Mouse (Mus musculus): ENCODE data around the gene Tpmt. TPM values are rescaled to one million over a fixed set of nuclear protein-coding genes. Genes with fewer than 3 reads are reported as not detected.

Gene Tpmt
- polyA plus RNA-seq (2015; fragmentation: Nextera tagmentation; extraction: Ambion mirVana) = 37.4 and 39.6 TPM in 2 replicates

GRCm38 (mm10) chr13:47044617-47044947 lies at the start of gene Tpmt:
Gene Tpmt (minus strand): TSS chr13:47044737.
- Histone ChIP-seq H3K9me3 (ENCODE audit: low read length) (no peaks in the 10 kb centered on the region), H3K27me3 (ENCODE audit: insufficient read depth, low read length) (no peaks in the 10 kb centered on the region), H3K9ac (replicated peaks; ENCODE audit: low read length) (peak within 1 kb of the TSS; percentile 74), H3K4me2 (replicated peaks; ENCODE audit: low read depth, low read length) (peak within 1 kb of the TSS; percentile 83), H3K4me1 (ENCODE audit: insufficient read depth, low read length) (peaks cover 14% of the 10 kb centered on the region), H3K36me3 (ENCODE audit: insufficient read depth, low read length) (peaks cover 10% of the 10 kb centered on the region), H3K4me3 (ENCODE audit: low read length) (peak within 1 kb of the TSS; percentile 73), H3K27ac (ENCODE audit: low read length) (no peak within 1 kb of the TSS)
- ATAC-seq (ENCODE audit: low FRiP score, low TSS enrichment) = no peak
- 15% methylated on average over 10 of the region's 10 CpGs for WGBS

GRCm38 (mm10) chr13:47093791-47094190 lies 49.3 kb upstream of the Tpmt start:
- no peaks in the 10 kb centered on the region for H3K27me3 ChIP-seq (ENCODE audit: insufficient read depth, low read length)
- WGBS = 87% methylated on average over 2 of the region's 2 CpGs
- H3K4me2 ChIP-seq (replicated peaks; ENCODE audit: low read depth, low read length) = no peak overlapping the region
- H3K36me3 ChIP-seq (ENCODE audit: insufficient read depth, low read length) = peaks cover 47% of the 10 kb centered on the region
- no peaks in the 10 kb centered on the region for H3K9me3 ChIP-seq (ENCODE audit: low read length)
- H3K27ac ChIP-seq (ENCODE audit: low read length) = no peak overlapping the region
- H3K4me3 ChIP-seq (ENCODE audit: low read length) = no peak overlapping the region
- no peak overlapping the region for H3K9ac ChIP-seq (replicated peaks; ENCODE audit: low read length)
- no peak for ATAC-seq (ENCODE audit: low FRiP score, low TSS enrichment)
- no peaks in the 10 kb centered on the region for H3K4me1 ChIP-seq (ENCODE audit: insufficient read depth, low read length)

DNA sequence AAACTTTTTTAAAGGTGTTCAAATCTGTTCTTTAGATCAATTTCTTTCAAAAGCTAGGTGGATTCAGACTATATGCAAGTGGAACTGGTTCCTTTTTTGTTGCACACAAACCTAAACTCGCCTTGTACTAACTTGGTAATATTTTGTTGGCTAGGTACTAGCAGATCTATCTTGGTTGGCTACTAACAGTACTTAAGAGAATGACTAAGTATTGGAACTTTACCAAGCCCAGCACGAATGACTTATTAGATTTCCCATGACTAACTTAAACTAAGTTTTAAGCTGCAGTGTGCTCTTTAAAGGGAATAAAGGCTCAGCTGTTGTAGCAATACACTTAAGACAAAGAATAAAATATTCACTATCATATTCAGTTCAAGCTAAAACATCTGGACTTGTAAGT lies 44.7 kb upstream of the Tpmt start:
- H3K4me1 ChIP-seq (ENCODE audit: insufficient read depth, low read length) = no peaks in the 10 kb centered on the region
- H3K36me3 ChIP-seq (ENCODE audit: insufficient read depth, low read length) = peaks cover 38% of the 10 kb centered on the region
- no peak overlapping the region for H3K9ac ChIP-seq (replicated peaks; ENCODE audit: low read length)
- no peak for ATAC-seq (ENCODE audit: low FRiP score, low TSS enrichment)
- H3K27me3 ChIP-seq (ENCODE audit: insufficient read depth, low read length) = no peaks in the 10 kb centered on the region
- no peak overlapping the region for H3K4me3 ChIP-seq (ENCODE audit: low read length)
- H3K9me3 ChIP-seq (ENCODE audit: low read length) = no peaks in the 10 kb centered on the region
- no peak overlapping the region for H3K27ac ChIP-seq (ENCODE audit: low read length)
- no peak overlapping the region for H3K4me2 ChIP-seq (replicated peaks; ENCODE audit: low read depth, low read length)
- 86% methylated on average over 2 of the region's 2 CpGs for WGBS

DNA sequence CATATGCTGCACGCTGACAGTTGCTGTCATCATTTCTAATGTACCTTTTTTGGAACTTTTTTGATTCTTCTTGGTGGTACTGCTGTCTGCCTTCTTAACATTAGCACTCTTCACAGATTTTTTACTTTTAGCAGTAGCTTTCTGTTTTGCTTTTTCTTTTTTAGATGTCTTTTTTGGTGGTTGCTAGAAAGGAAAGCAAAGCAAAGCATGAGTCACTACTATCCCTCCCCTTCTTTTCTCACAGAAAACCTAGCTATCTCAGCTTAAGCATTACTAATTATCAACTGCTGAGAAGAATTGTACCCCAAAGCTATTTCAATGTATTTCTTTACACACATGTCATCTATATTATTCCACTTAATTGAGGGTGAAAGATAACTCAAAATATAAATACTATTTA lies 43.9 kb upstream of the Tpmt start:
- 97% methylated on average over 1 of the region's 1 CpGs for WGBS
- Histone ChIP-seq H3K9ac (replicated peaks; ENCODE audit: low read length) (no peak overlapping the region), H3K36me3 (ENCODE audit: insufficient read depth, low read length) (peaks cover 30% of the 10 kb centered on the region), H3K4me2 (replicated peaks; ENCODE audit: low read depth, low read length) (no peak overlapping the region), H3K27ac (ENCODE audit: low read length) (no peak overlapping the region), H3K9me3 (ENCODE audit: low read length) (no peaks in the 10 kb centered on the region), H3K4me1 (ENCODE audit: insufficient read depth, low read length) (no peaks in the 10 kb centered on the region), H3K27me3 (ENCODE audit: insufficient read depth, low read length) (no peaks in the 10 kb centered on the region), H3K4me3 (ENCODE audit: low read length) (no peak overlapping the region)
- ATAC-seq (ENCODE audit: low FRiP score, low TSS enrichment) = no peak

DNA sequence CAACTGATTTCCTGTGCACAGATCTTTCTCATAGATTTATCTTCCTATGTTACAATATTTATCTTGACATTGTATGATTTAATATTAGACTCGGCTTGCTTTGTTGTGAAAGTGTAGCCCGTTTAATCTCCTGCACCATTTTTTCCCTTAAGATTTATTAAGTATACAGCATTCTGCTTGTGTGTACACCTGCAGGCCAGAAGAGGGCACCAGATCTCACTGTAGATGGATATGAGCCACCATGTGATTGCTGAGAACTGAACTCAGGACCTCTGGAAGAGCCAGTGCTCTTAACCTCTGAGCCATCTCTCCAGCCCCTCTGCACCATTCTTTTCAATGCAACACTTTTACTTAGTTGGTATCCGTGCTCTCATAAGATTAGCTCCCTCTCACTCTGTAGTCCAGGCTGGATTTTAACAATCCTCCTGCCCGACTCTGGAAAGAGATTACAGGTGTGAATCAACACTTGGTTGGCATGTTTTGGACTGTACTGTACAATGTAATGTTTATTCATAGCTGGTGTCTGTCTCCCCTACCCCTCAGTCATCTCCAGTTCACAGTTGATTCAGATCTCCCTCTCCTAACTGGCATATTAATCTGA lies 36.5 kb upstream of the Tpmt start:
- Histone ChIP-seq H3K27ac (ENCODE audit: low read length) (no peak overlapping the region), H3K9me3 (ENCODE audit: low read length) (no peaks in the 10 kb centered on the region), H3K4me2 (replicated peaks; ENCODE audit: low read depth, low read length) (no peak overlapping the region), H3K27me3 (ENCODE audit: insufficient read depth, low read length) (no peaks in the 10 kb centered on the region), H3K4me3 (ENCODE audit: low read length) (no peak overlapping the region), H3K9ac (replicated peaks; ENCODE audit: low read length) (no peak overlapping the region), H3K4me1 (ENCODE audit: insufficient read depth, low read length) (no peaks in the 10 kb centered on the region), H3K36me3 (ENCODE audit: insufficient read depth, low read length) (peaks cover 17% of the 10 kb centered on the region)
- WGBS = 88% methylated on average over 4 of the region's 4 CpGs
- no peak for ATAC-seq (ENCODE audit: low FRiP score, low TSS enrichment)

GRCm38 (mm10) chr13:47078799-47079198 lies 34.3 kb upstream of the Tpmt start:
- WGBS = 74% methylated on average over 5 of the region's 5 CpGs
- no peak overlapping the region for H3K27ac ChIP-seq (ENCODE audit: low read length)
- no peak overlapping the region for H3K4me2 ChIP-seq (replicated peaks; ENCODE audit: low read depth, low read length)
- no peak for ATAC-seq (ENCODE audit: low FRiP score, low TSS enrichment)
- H3K9me3 ChIP-seq (ENCODE audit: low read length) = no peaks in the 10 kb centered on the region
- H3K4me1 ChIP-seq (ENCODE audit: insufficient read depth, low read length) = no peaks in the 10 kb centered on the region
- no peak overlapping the region for H3K4me3 ChIP-seq (ENCODE audit: low read length)
- peaks cover 17% of the 10 kb centered on the region for H3K36me3 ChIP-seq (ENCODE audit: insufficient read depth, low read length)
- no peaks in the 10 kb centered on the region for H3K27me3 ChIP-seq (ENCODE audit: insufficient read depth, low read length)
- H3K9ac ChIP-seq (replicated peaks; ENCODE audit: low read length) = no peak overlapping the region

GRCm38 (mm10) chr13:47077367-47077766 lies 32.8 kb upstream of the Tpmt start:
- Histone ChIP-seq H3K9me3 (ENCODE audit: low read length) (no peaks in the 10 kb centered on the region), H3K27ac (ENCODE audit: low read length) (no peak overlapping the region), H3K27me3 (ENCODE audit: insufficient read depth, low read length) (no peaks in the 10 kb centered on the region), H3K9ac (replicated peaks; ENCODE audit: low read length) (no peak overlapping the region), H3K4me2 (replicated peaks; ENCODE audit: low read depth, low read length) (no peak overlapping the region), H3K4me1 (ENCODE audit: insufficient read depth, low read length) (no peaks in the 10 kb centered on the region), H3K4me3 (ENCODE audit: low read length) (no peak overlapping the region), H3K36me3 (ENCODE audit: insufficient read depth, low read length) (peaks cover 17% of the 10 kb centered on the region)
- no peak for ATAC-seq (ENCODE audit: low FRiP score, low TSS enrichment)

DNA sequence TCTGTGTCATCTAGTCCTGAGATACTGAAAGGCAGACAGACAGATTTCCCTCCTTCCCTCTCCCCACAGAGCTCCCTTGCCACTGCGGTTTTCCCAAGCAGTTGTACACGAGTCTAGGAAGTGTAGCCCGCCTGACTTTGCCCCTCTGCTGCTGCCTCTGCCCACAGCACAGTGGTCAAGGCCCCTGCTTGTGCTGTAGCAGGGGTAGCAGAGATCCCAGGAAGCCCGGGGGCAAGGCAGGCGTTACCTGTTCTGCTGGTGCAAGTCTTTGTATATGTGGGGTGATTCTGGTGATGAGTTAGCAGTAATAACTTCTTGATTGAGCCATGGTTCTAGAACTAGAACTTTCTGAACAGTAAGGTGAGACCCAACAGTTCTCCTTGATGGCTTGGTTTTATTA lies 31.6 kb upstream of the Tpmt start:
- 85% methylated on average over 5 of the region's 5 CpGs for WGBS
- Histone ChIP-seq H3K4me2 (replicated peaks; ENCODE audit: low read depth, low read length) (no peak overlapping the region), H3K4me3 (ENCODE audit: low read length) (no peak overlapping the region), H3K9me3 (ENCODE audit: low read length) (no peaks in the 10 kb centered on the region), H3K27ac (ENCODE audit: low read length) (no peak overlapping the region), H3K4me1 (ENCODE audit: insufficient read depth, low read length) (no peaks in the 10 kb centered on the region), H3K36me3 (ENCODE audit: insufficient read depth, low read length) (peaks cover 11% of the 10 kb centered on the region), H3K27me3 (ENCODE audit: insufficient read depth, low read length) (no peaks in the 10 kb centered on the region), H3K9ac (replicated peaks; ENCODE audit: low read length) (no peak overlapping the region)
- ATAC-seq (ENCODE audit: low FRiP score, low TSS enrichment) = no peak

GRCm38 (mm10) chr13:47072484-47072883 lies 27.9 kb upstream of the Tpmt start:
- Histone ChIP-seq H3K9me3 (ENCODE audit: low read length) (no peaks in the 10 kb centered on the region), H3K36me3 (ENCODE audit: insufficient read depth, low read length) (peaks cover 11% of the 10 kb centered on the region), H3K27ac (ENCODE audit: low read length) (no peak overlapping the region), H3K27me3 (ENCODE audit: insufficient read depth, low read length) (no peaks in the 10 kb centered on the region), H3K9ac (replicated peaks; ENCODE audit: low read length) (no peak overlapping the region), H3K4me2 (replicated peaks; ENCODE audit: low read depth, low read length) (no peak overlapping the region), H3K4me1 (ENCODE audit: insufficient read depth, low read length) (no peaks in the 10 kb centered on the region), H3K4me3 (ENCODE audit: low read length) (no peak overlapping the region)
- no peak for ATAC-seq (ENCODE audit: low FRiP score, low TSS enrichment)
- WGBS = 54% methylated on average over 5 of the region's 5 CpGs

- no peaks in the 10 kb centered on the region for H3K4me1 ChIP-seq (ENCODE audit: insufficient read depth, low read length)
- no peaks in the 10 kb centered on the region for H3K27me3 ChIP-seq (ENCODE audit: insufficient read depth, low read length)
- H3K9ac ChIP-seq (replicated peaks; ENCODE audit: low read length) = no peak overlapping the region
- H3K4me2 ChIP-seq (replicated peaks; ENCODE audit: low read depth, low read length) = no peak overlapping the region
- H3K4me3 ChIP-seq (ENCODE audit: low read length) = no peak overlapping the region
- no peak overlapping the region for H3K27ac ChIP-seq (ENCODE audit: low read length)
- no peaks in the 10 kb centered on the region for H3K9me3 ChIP-seq (ENCODE audit: low read length)
- WGBS = 84% methylated on average over 13 of the region's 13 CpGs
- ATAC-seq (ENCODE audit: low FRiP score, low TSS enrichment) = no peak
- peaks cover 14% of the 10 kb centered on the region for H3K36me3 ChIP-seq (ENCODE audit: insufficient read depth, low read length)
Measured at GRCm38 (mm10) chr13:47071871-47072270, 27.3 kb upstream of the Tpmt start.

All from kidney, embryonic 16.5 days (tissue).